Mouse (Mus musculus) midbrain, embryonic 14.5 days (tissue): Measurements from ENCODE around the gene Dck. TPM values are rescaled to one million over a fixed set of nuclear protein-coding genes. Genes with fewer than 3 reads are reported as not detected.
"Not testable (repeated sequence)": the region's sequence is repeated elsewhere in the genome, so short reads cannot be mapped to it uniquely, and the experiment has no call there.

Experiments used
- ATAC-seq: fragments of 200-750 bp; cut with Nextera tagmentation; 2 replicates; pipeline ENCODE4 v1.8.0; 2017; ENCODE audit warnings: moderate number of reproducible peaks, moderate library complexity; ENCODE audit not compliant: low FRiP score, low TSS enrichment
- DNase-seq: peaks from one replicate; pipeline ENCODE4 v3.0.0-alpha.2; 2015
- H3K27ac ChIP-seq: fragments of 300-500 bp; sonication (generic); replicated peaks from 2 replicates; pipeline ENCODE4 v1.5.1; 2014; ENCODE audit warnings: mild to moderate bottlenecking, low read depth, low read length, moderate library complexity
- H3K27me3 ChIP-seq: fragments of 300-500 bp; sonication (generic); 2 replicates; pipeline ENCODE4 v1.6.1; 2014; ENCODE audit warnings: low read length, control low read depth, mixed read lengths; ENCODE audit not compliant: control insufficient read depth, insufficient read depth
- H3K36me3 ChIP-seq: fragments of 300-500 bp; sonication (generic); 2 replicates; pipeline ENCODE4 v1.6.1; 2014; ENCODE audit warnings: low read length, control low read depth; ENCODE audit not compliant: control insufficient read depth, insufficient read depth
- H3K4me1 ChIP-seq: fragments of 300-500 bp; sonication (generic); 2 replicates; pipeline ENCODE4 v1.6.1; 2014; ENCODE audit warnings: mild to moderate bottlenecking, antibody characterized with exemption, low read length, control low read depth; ENCODE audit not compliant: control insufficient read depth, insufficient read depth
- H3K4me2 ChIP-seq: fragments of 300-500 bp; sonication (generic); 2 replicates; pipeline ENCODE4 v1.6.1; 2014; ENCODE audit warnings: mild to moderate bottlenecking, low read length, moderate library complexity
- H3K4me3 ChIP-seq: fragments of 300-500 bp; sonication (generic); replicated peaks from 2 replicates; pipeline ENCODE4 v1.5.1; 2014; ENCODE audit warnings: low read depth, low read length
- H3K9ac ChIP-seq: fragments of 300-500 bp; sonication (generic); replicated peaks from 2 replicates; pipeline ENCODE4 v1.6.1; 2014; ENCODE audit warnings: mild to moderate bottlenecking, low read length, moderate library complexity
- H3K9me3 ChIP-seq: fragments of 300-500 bp; sonication (generic); 2 replicates; pipeline ENCODE4 v1.6.1; 2016; ENCODE audit warnings: low read length, control low read depth, mixed read lengths; ENCODE audit not compliant: control insufficient read depth
- WGBS: fragments of 180-500 bp; shearing (Covaris S2); extraction: QIAGEN DNeasy Blood & Tissue Kit; methylation state at CpG from one replicate; pipeline ENCODE4 v1.1.7; 2014; 5-methylcytosine and 5-hydroxymethylcytosine counted together
- polyA plus RNA-seq: library from polyadenylated mRNA; unstranded; fragments of >200 nt; fragmentation: Nextera tagmentation; extraction: Ambion mirVana; gene quantifications from 2 replicates; pipeline ENCODE4 v1.2.1, GENCODE M21; 2014

Gene Dck
- polyA plus RNA-seq, 1 experiment from 2014 or later = 67.5 TPM

DNA sequence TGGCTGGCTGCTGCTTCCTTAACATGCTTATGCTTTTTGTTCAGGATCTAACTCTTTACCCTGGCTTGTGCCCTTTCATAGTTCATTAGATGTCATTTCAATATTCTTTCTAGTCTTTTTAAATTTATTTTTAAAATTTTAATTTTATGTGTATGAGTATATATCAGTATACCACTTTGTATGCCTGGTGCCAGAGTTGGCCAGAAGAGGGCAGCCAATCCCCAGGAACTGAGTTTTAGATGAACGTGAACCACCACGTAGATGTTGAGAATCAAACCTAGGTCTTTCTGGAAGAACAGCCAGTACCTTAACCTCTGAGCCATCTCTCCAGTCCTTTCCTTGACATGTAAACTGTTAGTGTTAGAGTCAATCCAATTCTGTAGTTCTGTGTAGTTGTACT, 30.0 kb upstream of the Dck start:
- Histone ChIP-seq H3K9me3 (no peaks in the 10 kb centered on the region), H3K4me1 (no peaks in the 10 kb centered on the region), H3K27ac (no peak overlapping the region), H3K4me2 (no peak overlapping the region), H3K36me3 (no peaks in the 10 kb centered on the region), H3K4me3 (no peak overlapping the region), H3K9ac (no peak overlapping the region), H3K27me3 (no peaks in the 10 kb centered on the region)
- DNase-seq (no peak), ATAC-seq (no peak)
- WGBS = 95% methylated on average over 2 of the region's 2 CpGs

DNA sequence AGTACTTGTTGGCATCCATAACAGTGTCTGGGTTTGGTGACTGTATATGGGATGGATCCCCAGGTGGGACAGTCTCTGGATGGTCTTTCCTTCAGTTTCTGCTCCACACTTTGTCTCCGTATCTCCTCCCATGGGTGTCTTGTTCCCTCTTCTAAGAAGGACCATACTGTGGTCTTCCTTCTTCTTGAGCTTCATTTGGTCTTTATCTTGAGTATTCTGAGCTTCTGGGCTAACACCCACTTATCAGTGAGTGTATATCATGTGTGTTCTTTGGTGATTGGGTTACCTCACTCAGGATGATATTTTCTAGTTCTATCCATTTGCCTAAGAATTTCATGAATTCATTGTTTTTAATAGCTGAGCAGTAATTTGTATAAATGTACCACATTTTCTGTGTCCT, 23.7 kb upstream of the Dck start:
- not testable (repeated sequence) for H3K4me2 ChIP-seq, H3K4me3 ChIP-seq, DNase-seq, H3K27ac ChIP-seq, H3K4me1 ChIP-seq, H3K9ac ChIP-seq, H3K9me3 ChIP-seq, ATAC-seq, H3K27me3 ChIP-seq, H3K36me3 ChIP-seq
- 96% methylated on average over 1 of the region's 1 CpGs for WGBS

DNA sequence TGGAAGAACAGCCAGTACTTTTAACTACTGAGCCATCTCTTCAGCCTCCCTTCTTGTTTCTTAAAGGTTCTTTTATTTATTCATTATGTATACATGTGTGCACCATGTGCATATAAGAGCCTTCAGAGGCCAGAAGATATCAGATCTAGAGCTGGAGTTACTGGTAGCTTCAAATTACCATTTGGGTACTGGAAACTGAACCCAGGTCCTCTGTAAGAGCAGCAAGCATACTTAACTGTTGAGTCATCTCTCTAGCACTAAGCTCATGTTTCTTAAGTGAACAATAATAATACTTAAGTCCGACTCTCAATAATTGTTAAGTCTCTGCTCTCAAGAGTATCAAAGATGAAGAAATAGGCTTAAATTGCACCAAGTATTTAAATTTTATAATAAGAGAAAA, 17.0 kb upstream of the Dck start:
- Histone ChIP-seq H3K4me1 (no peaks in the 10 kb centered on the region), H3K27me3 (no peaks in the 10 kb centered on the region), H3K36me3 (peaks cover 16% of the 10 kb centered on the region), H3K9me3 (no peaks in the 10 kb centered on the region), H3K4me2 (no peak overlapping the region), H3K4me3 (no peak overlapping the region), H3K9ac (no peak overlapping the region), H3K27ac (no peak overlapping the region)
- ATAC-seq = no peak
- DNase-seq = no peak
- WGBS = 93% methylated on average over 1 of the region's 1 CpGs

- no peaks in the 10 kb centered on the region for H3K4me1 ChIP-seq
- no peak overlapping the region for H3K9ac ChIP-seq
- no peak overlapping the region for H3K4me3 ChIP-seq
- DNase-seq (no peak), ATAC-seq (no peak)
- H3K9me3 ChIP-seq = no peaks in the 10 kb centered on the region
- H3K4me2 ChIP-seq = no peak overlapping the region
- H3K27ac ChIP-seq = no peak overlapping the region
- H3K36me3 ChIP-seq = peaks cover 39% of the 10 kb centered on the region; the same call in 1 of the 2 replicates
- no peaks in the 10 kb centered on the region for H3K27me3 ChIP-seq
- 93% methylated on average over 4 of the region's 4 CpGs for WGBS
These were observed 11.6 kb upstream of the Dck start for GRCm38 (mm10) chr5:88753199-88753598.

DNA sequence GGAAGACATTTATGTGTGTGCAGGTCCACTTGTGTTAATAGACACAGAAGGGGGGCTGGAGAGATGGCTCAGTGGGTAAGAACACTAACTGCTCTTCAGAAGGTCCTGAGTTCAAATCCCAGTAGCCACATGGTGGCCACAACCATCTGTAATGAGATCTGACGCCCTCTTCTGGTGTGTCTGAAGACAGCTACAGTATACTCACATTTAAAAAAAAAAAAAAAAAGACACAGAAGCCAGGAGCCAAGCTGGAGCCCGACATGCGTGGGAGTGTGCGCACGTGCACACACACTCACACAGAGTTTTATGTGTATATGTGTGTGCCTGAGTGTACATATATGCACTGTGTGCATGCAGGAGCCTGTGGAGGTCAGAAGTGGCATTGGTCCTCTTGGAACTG, 2.2 kb upstream of the Dck start:
- no peak for ATAC-seq
- H3K9me3 ChIP-seq = no peaks in the 10 kb centered on the region
- no peak overlapping the region for H3K4me3 ChIP-seq
- no peaks in the 10 kb centered on the region for H3K27me3 ChIP-seq
- DNase-seq = no peak
- H3K36me3 ChIP-seq = 0 out of 2 replicates have a peak, but pooled peaks cover 6% of the 10 kb centered on the region
- H3K4me1 ChIP-seq = peaks cover 19% of the 10 kb centered on the region
- no peak overlapping the region for H3K9ac ChIP-seq
- WGBS = 91% methylated on average over 5 of the region's 5 CpGs
- no peak overlapping the region for H3K4me2 ChIP-seq
- no peak overlapping the region for H3K27ac ChIP-seq

- Histone ChIP-seq H3K4me3 (peak overlapping the region; percentile 79), H3K4me1 (peaks cover 19% of the 10 kb centered on the region), H3K9ac (peak overlapping the region; percentile 84), H3K4me2 (peak overlapping the region; percentile 62), H3K27ac (peak overlapping the region; percentile 92), H3K27me3 (no peaks in the 10 kb centered on the region), H3K36me3 (peaks cover 5% of the 10 kb centered on the region; the same call in 1 of the 2 replicates), H3K9me3 (no peaks in the 10 kb centered on the region)
- WGBS = under 1% methylated on average over 23 of the region's 23 CpGs
- DNase-seq = peak; percentile 98
- peak; percentile 55 for ATAC-seq
These were observed 288 bp upstream of the Dck start for GRCm38 (mm10) chr5:88764430-88764986.

- no peaks in the 10 kb centered on the region for H3K27me3 ChIP-seq
- 6% methylated on average over 6 of the region's 6 CpGs for WGBS
- peak overlapping the region; percentile 62 for H3K4me2 ChIP-seq
- H3K4me3 ChIP-seq = peak overlapping the region; percentile 79
- H3K27ac ChIP-seq = peak overlapping the region; percentile 92
- H3K4me1 ChIP-seq = peaks cover 19% of the 10 kb centered on the region
- H3K9ac ChIP-seq = peak overlapping the region; percentile 84
- peaks cover 6% of the 10 kb centered on the region; the same call in 1 of the 2 replicates for H3K36me3 ChIP-seq
- DNase-seq (no peak), ATAC-seq (no peak; the same call in 1 of the 2 replicates)
- H3K9me3 ChIP-seq = no peaks in the 10 kb centered on the region
These were observed 791 bp downstream of the Dck start for GRCm38 (mm10) chr5:88765587-88765986.

DNA sequence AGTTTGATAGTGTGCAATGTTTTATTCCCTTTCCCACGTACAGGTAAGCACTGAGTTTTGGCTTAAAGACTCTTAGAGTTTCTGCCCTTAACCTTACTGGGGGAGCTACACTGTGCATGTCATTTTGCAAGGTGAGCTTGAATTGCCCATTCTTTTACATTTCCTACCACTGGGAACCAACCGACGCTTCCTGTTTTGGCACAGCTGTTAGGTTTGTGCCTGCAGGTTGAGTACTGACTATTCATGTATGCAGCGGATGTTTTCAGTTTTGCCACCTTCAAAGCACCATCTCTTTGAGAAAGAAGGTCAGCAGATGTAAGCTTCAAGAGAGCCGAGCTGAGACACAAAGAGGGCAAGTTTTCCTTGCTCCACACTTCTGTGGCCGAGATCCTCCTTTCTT, 1.3 kb downstream of the Dck start:
- Histone ChIP-seq H3K9me3 (no peaks in the 10 kb centered on the region), H3K36me3 (peaks cover 7% of the 10 kb centered on the region), H3K4me3 (peak overlapping the region; percentile 79), H3K9ac (no peak overlapping the region; the same call in 1 of the 2 replicates), H3K27ac (no peak overlapping the region), H3K4me2 (peak overlapping the region; percentile 62), H3K4me1 (peaks cover 19% of the 10 kb centered on the region), H3K27me3 (no peaks in the 10 kb centered on the region)
- no peak for DNase-seq
- no peak for ATAC-seq
- 53% methylated on average over 6 of the region's 6 CpGs for WGBS

- peak overlapping the region; percentile 79; the same call in 1 of the 2 replicates for H3K4me3 ChIP-seq
- no peak overlapping the region for H3K9ac ChIP-seq
- H3K27ac ChIP-seq = no peak overlapping the region
- peaks cover 19% of the 10 kb centered on the region for H3K4me1 ChIP-seq
- peaks cover 13% of the 10 kb centered on the region for H3K36me3 ChIP-seq
- no peak for ATAC-seq
- peak overlapping the region; percentile 62 for H3K4me2 ChIP-seq
- no peaks in the 10 kb centered on the region for H3K9me3 ChIP-seq
- WGBS = 98% methylated on average over 5 of the region's 5 CpGs
- H3K27me3 ChIP-seq = no peaks in the 10 kb centered on the region
- no peak for DNase-seq
These were observed 2.1 kb downstream of the Dck start for GRCm38 (mm10) chr5:88766863-88767262.
